Mouse (Mus musculus): ENCODE measurements around the gene Ndufs6. TPM values are rescaled to one million over a fixed set of nuclear protein-coding genes. Genes with fewer than 3 reads are reported as not detected.

Ndufs6 gene
- polyA plus RNA-seq (2017; shearing (Covaris generic)) = 100 to 1,000 TPM; 157 to 168 TPM

- ATAC-seq = peak; percentile 94
Observed at GRCm38 (mm10) chr13:73327827-73328698, at the start of gene Ndufs6, which contains the start of gene Mrpl36. Ndufs6 (minus strand) TSS chr13:73328542. Mrpl36 (plus strand) TSS chr13:73328513.

GRCm38 (mm10) chr13:73377637-73378036 is 49.3 kb upstream of the Ndufs6 start:
- peak; percentile 75 for ATAC-seq

- ATAC-seq = no peak
Observed at GRCm38 (mm10) chr13:73374612-73375011, 46.3 kb upstream of the Ndufs6 start.

- ATAC-seq = no peak
Observed at GRCm38 (mm10) chr13:73373367-73373766, 45.0 kb upstream of the Ndufs6 start.

- ATAC-seq = no peak
Observed at GRCm38 (mm10) chr13:73357106-73357505, 28.8 kb upstream of the Ndufs6 start.

GRCm38 (mm10) chr13:73352491-73352890 is 24.1 kb upstream of the Ndufs6 start:
- ATAC-seq = no peak

GRCm38 (mm10) chr13:73351910-73352309 is 23.6 kb upstream of the Ndufs6 start:
- ATAC-seq = no peak

GRCm38 (mm10) chr13:73350741-73351140 is 22.4 kb upstream of the Ndufs6 start:
- no peak for ATAC-seq

- ATAC-seq = no peak
Observed at GRCm38 (mm10) chr13:73347922-73348650, 19.7 kb upstream of the Ndufs6 start.

GRCm38 (mm10) chr13:73347171-73347570 is 18.8 kb upstream of the Ndufs6 start:
- ATAC-seq = no peak

- ATAC-seq = no peak
Observed at GRCm38 (mm10) chr13:73346743-73347142, 18.4 kb upstream of the Ndufs6 start.

- no peak for ATAC-seq
Observed at GRCm38 (mm10) chr13:73346131-73346530, 17.8 kb upstream of the Ndufs6 start.

- peak; percentile 65 for ATAC-seq
Observed at GRCm38 (mm10) chr13:73345102-73345890, 17.0 kb upstream of the Ndufs6 start.

- ATAC-seq = no peak
Observed at GRCm38 (mm10) chr13:73336753-73337152, 8.4 kb upstream of the Ndufs6 start.

GRCm38 (mm10) chr13:73331736-73332135 is 3.4 kb upstream of the Ndufs6 start:
- ATAC-seq = no peak

GRCm38 (mm10) chr13:73330844-73331501 is 2.6 kb upstream of the Ndufs6 start:
- ATAC-seq = peak; percentile 60

GRCm38 (mm10) chr13:73323406-73323805 is 4.9 kb downstream of the Ndufs6 start:
- ATAC-seq = no peak

GRCm38 (mm10) chr13:73322626-73323025 is 5.7 kb downstream of the Ndufs6 start:
- no peak for ATAC-seq

- ATAC-seq = no peak
Observed at GRCm38 (mm10) chr13:73320048-73320447, 8.3 kb downstream of the Ndufs6 start.

- no peak for ATAC-seq
Observed at GRCm38 (mm10) chr13:73310183-73310929, 18.0 kb downstream of the Ndufs6 start.

GRCm38 (mm10) chr13:73306430-73306829 is 21.9 kb downstream of the Ndufs6 start:
- no peak for ATAC-seq

GRCm38 (mm10) chr13:73306085-73306410 is 22.3 kb downstream of the Ndufs6 start:
- no peak for ATAC-seq

Data from activated CD4-positive, CD25-positive, alpha-beta regulatory T cell, adult 4 months (primary cell).